Mouse (Mus musculus) neural tube, embryonic 15.5 days (tissue): Measurements from ENCODE around the gene Gcnt7. TPM values are rescaled to one million over a fixed set of nuclear protein-coding genes. Genes with fewer than 3 reads are reported as not detected.

Experiments used
- ATAC-seq: fragments of 200-750 bp; cut with Nextera tagmentation; 2 replicates; pipeline ENCODE4 v1.8.0; 2017; ENCODE audit warnings: mild to moderate bottlenecking, moderate TSS enrichment, moderate library complexity; ENCODE audit not compliant: low FRiP score
- H3K27ac ChIP-seq: fragments of 300-500 bp; sonication (generic); replicated peaks from 2 replicates; pipeline ENCODE4 v1.5.1; 2015; ENCODE audit warnings: mild to moderate bottlenecking, inconsistent platforms
- H3K27me3 ChIP-seq: fragments of 300-500 bp; sonication (generic); replicated peaks from 2 replicates; pipeline ENCODE4 v1.6.1; 2015; ENCODE audit warnings: inconsistent platforms
- H3K36me3 ChIP-seq: fragments of 300-500 bp; sonication (generic); 2 replicates; pipeline ENCODE4 v1.6.1; 2015; ENCODE audit warnings: inconsistent platforms
- H3K4me1 ChIP-seq: fragments of 300-500 bp; sonication (generic); 2 replicates; pipeline ENCODE4 v1.6.1; 2015; ENCODE audit warnings: inconsistent platforms
- H3K4me2 ChIP-seq: fragments of 300-500 bp; sonication (generic); 2 replicates; pipeline ENCODE4 v1.6.1; 2015; ENCODE audit warnings: inconsistent platforms, mild to moderate bottlenecking, moderate library complexity
- H3K4me3 ChIP-seq: fragments of 300-500 bp; sonication (generic); replicated peaks from 2 replicates; pipeline ENCODE4 v1.5.1; 2015; ENCODE audit warnings: mild to moderate bottlenecking, inconsistent platforms
- H3K9ac ChIP-seq: fragments of 300-500 bp; sonication (generic); replicated peaks from 2 replicates; pipeline ENCODE4 v1.6.1; 2015; ENCODE audit warnings: mild to moderate bottlenecking, inconsistent platforms
- H3K9me3 ChIP-seq: fragments of 300-500 bp; sonication (generic); replicated peaks from 2 replicates; pipeline ENCODE4 v1.6.1; 2016; ENCODE audit warnings: inconsistent platforms
- WGBS: fragments of 180-500 bp; shearing (Covaris S2); methylation state at CpG from one replicate; pipeline ENCODE4 v1.1.7; 2015; ENCODE audit warnings: mixed read lengths; 5-methylcytosine and 5-hydroxymethylcytosine counted together
- polyA plus RNA-seq: library from polyadenylated mRNA; unstranded; fragments of >200 nt; fragmentation: Nextera tagmentation; extraction: Ambion mirVana; gene quantifications from 2 replicates; pipeline ENCODE4 v1.2.1, GENCODE M21; 2015

Gcnt7 gene
- polyA plus RNA-seq, 1 experiment from 2014 or later: 1.1 TPM

GRCm38 (mm10) chr2:172452031-172452430, 6.4 kb downstream of the Gcnt7 start:
- ATAC-seq: no peak
- 95% methylated on average over 4 of the region's 4 CpGs for WGBS
- no peak overlapping the region for H3K4me2 ChIP-seq
- no peak overlapping the region for H3K27ac ChIP-seq
- no peaks in the 10 kb centered on the region for H3K27me3 ChIP-seq
- no peak overlapping the region for H3K4me3 ChIP-seq
- peaks cover 85% of the 10 kb centered on the region for H3K36me3 ChIP-seq
- no peak overlapping the region for H3K9ac ChIP-seq
- no peaks in the 10 kb centered on the region for H3K4me1 ChIP-seq
- no peaks in the 10 kb centered on the region for H3K9me3 ChIP-seq

- no peaks in the 10 kb centered on the region for H3K4me1 ChIP-seq
- 87% methylated on average over 6 of the region's 6 CpGs for WGBS
- H3K36me3 ChIP-seq: peaks cover 90% of the 10 kb centered on the region
- H3K9ac ChIP-seq: no peak overlapping the region
- H3K27ac ChIP-seq: no peak overlapping the region
- H3K9me3 ChIP-seq: no peaks in the 10 kb centered on the region
- no peak overlapping the region for H3K4me3 ChIP-seq
- ATAC-seq: no peak
- H3K4me2 ChIP-seq: no peak overlapping the region
- H3K27me3 ChIP-seq: no peaks in the 10 kb centered on the region
Observed at GRCm38 (mm10) chr2:172450640-172451039, 7.8 kb downstream of the Gcnt7 start.

- Histone ChIP-seq H3K27me3 (no peaks in the 10 kb centered on the region), H3K36me3 (peaks cover 82% of the 10 kb centered on the region), H3K9ac (no peak overlapping the region), H3K9me3 (no peaks in the 10 kb centered on the region), H3K4me3 (no peak overlapping the region), H3K4me2 (no peak overlapping the region), H3K27ac (no peak overlapping the region), H3K4me1 (no peaks in the 10 kb centered on the region)
- no peak for ATAC-seq
- 93% methylated on average over 4 of the region's 4 CpGs for WGBS
Observed at GRCm38 (mm10) chr2:172448329-172448728, 10.1 kb downstream of the Gcnt7 start.

- peaks cover 72% of the 10 kb centered on the region for H3K36me3 ChIP-seq
- WGBS: 91% methylated on average over 6 of the region's 6 CpGs
Observed at GRCm38 (mm10) chr2:172447317-172447716, 11.1 kb downstream of the Gcnt7 start.

GRCm38 (mm10) chr2:172445617-172446016, 12.8 kb downstream of the Gcnt7 start:
- 96% methylated on average over 4 of the region's 4 CpGs for WGBS
- H3K9ac ChIP-seq: no peak overlapping the region
- H3K27me3 ChIP-seq: no peaks in the 10 kb centered on the region
- H3K4me2 ChIP-seq: no peak overlapping the region
- no peak overlapping the region for H3K4me3 ChIP-seq
- H3K9me3 ChIP-seq: no peaks in the 10 kb centered on the region
- H3K36me3 ChIP-seq: peaks cover 57% of the 10 kb centered on the region
- H3K27ac ChIP-seq: no peak overlapping the region
- peaks cover 19% of the 10 kb centered on the region for H3K4me1 ChIP-seq
- ATAC-seq: no peak

More at GRCm38 (mm10) chr2:172447317-172447716, 11.1 kb downstream of the Gcnt7 start:
- Histone ChIP-seq H3K4me3 (no peak overlapping the region), H3K27ac (no peak overlapping the region), H3K27me3 (no peaks in the 10 kb centered on the region), H3K9ac (no peak overlapping the region), H3K4me2 (no peak overlapping the region), H3K9me3 (no peaks in the 10 kb centered on the region), H3K4me1 (peaks cover 3% of the 10 kb centered on the region)
- ATAC-seq: no peak

- Histone ChIP-seq H3K9ac (peak overlapping the region; percentile 64), H3K27me3 (no peaks in the 10 kb centered on the region), H3K9me3 (no peaks in the 10 kb centered on the region), H3K36me3 (peaks cover 12% of the 10 kb centered on the region), H3K4me1 (peaks cover 25% of the 10 kb centered on the region), H3K4me3 (peak overlapping the region; percentile 71), H3K27ac (no peak overlapping the region), H3K4me2 (peak overlapping the region; percentile 93)
- WGBS: 31% methylated on average over 6 of the region's 6 CpGs
- ATAC-seq: no peak
Observed at GRCm38 (mm10) chr2:172441176-172441575, 17.2 kb downstream of the Gcnt7 start.

GRCm38 (mm10) chr2:172440640-172441005, 17.8 kb downstream of the Gcnt7 start:
- WGBS: under 1% methylated on average over 21 of the region's 21 CpGs
- H3K4me1 ChIP-seq: peaks cover 25% of the 10 kb centered on the region
- H3K9me3 ChIP-seq: no peaks in the 10 kb centered on the region
- peak overlapping the region; percentile 51 for H3K27ac ChIP-seq
- peaks cover 7% of the 10 kb centered on the region for H3K36me3 ChIP-seq
- peak overlapping the region; percentile 93 for H3K4me2 ChIP-seq
- no peaks in the 10 kb centered on the region for H3K27me3 ChIP-seq
- peak overlapping the region; percentile 71 for H3K4me3 ChIP-seq
- ATAC-seq: peak; percentile 81
- H3K9ac ChIP-seq: peak overlapping the region; percentile 64

GRCm38 (mm10) chr2:172439843-172440639, 18.4 kb downstream of the Gcnt7 start, which contains the start of gene Rtf2:
TSS of gene Rtf2 (plus strand) at chr2:172440556.
- no peaks in the 10 kb centered on the region for H3K27me3 ChIP-seq
- H3K4me3 ChIP-seq: peak within 1 kb of the TSS; percentile 71
- H3K36me3 ChIP-seq: peaks cover 2% of the 10 kb centered on the region; the same call in 1 of the 2 replicates
- peak within 1 kb of the TSS; percentile 67 for H3K9ac ChIP-seq
- peak within 1 kb of the TSS; percentile 84 for H3K27ac ChIP-seq
- ATAC-seq: peak; percentile 97
- 2% methylated on average over 35 of the region's 35 CpGs for WGBS
- peaks cover 25% of the 10 kb centered on the region for H3K4me1 ChIP-seq
- H3K4me2 ChIP-seq: peak within 1 kb of the TSS; percentile 93
- H3K9me3 ChIP-seq: no peaks in the 10 kb centered on the region

- ATAC-seq: no peak
- Histone ChIP-seq H3K9me3 (no peaks in the 10 kb centered on the region), H3K27me3 (0 out of 2 replicates have a peak, but pooled peaks cover 4% of the 10 kb centered on the region), H3K4me3 (no peak overlapping the region), H3K9ac (no peak overlapping the region), H3K27ac (no peak overlapping the region), H3K36me3 (no peaks in the 10 kb centered on the region), H3K4me2 (no peak overlapping the region), H3K4me1 (peaks cover 22% of the 10 kb centered on the region)
- 68% methylated on average over 16 of the region's 16 CpGs for WGBS
Observed at GRCm38 (mm10) chr2:172437371-172437952, 20.9 kb downstream of the Gcnt7 start.

- no peaks in the 10 kb centered on the region for H3K36me3 ChIP-seq
- no peaks in the 10 kb centered on the region for H3K9me3 ChIP-seq
- H3K9ac ChIP-seq: no peak overlapping the region
- ATAC-seq: no peak
- 0 out of 2 replicates have a peak, but pooled peaks cover 4% of the 10 kb centered on the region for H3K27me3 ChIP-seq
- H3K4me2 ChIP-seq: no peak overlapping the region
- no peaks in the 10 kb centered on the region for H3K4me1 ChIP-seq
- no peak overlapping the region for H3K4me3 ChIP-seq
- 58% methylated on average over 5 of the region's 5 CpGs for WGBS
- no peak overlapping the region for H3K27ac ChIP-seq
Observed at GRCm38 (mm10) chr2:172433746-172434145, 24.6 kb downstream of the Gcnt7 start.

GRCm38 (mm10) chr2:172430609-172431008, 27.8 kb downstream of the Gcnt7 start:
- 83% methylated on average over 1 of the region's 1 CpGs for WGBS
- H3K9ac ChIP-seq: no peak overlapping the region
- no peaks in the 10 kb centered on the region for H3K9me3 ChIP-seq
- H3K27ac ChIP-seq: no peak overlapping the region
- no peak overlapping the region for H3K4me2 ChIP-seq
- no peaks in the 10 kb centered on the region for H3K36me3 ChIP-seq
- no peaks in the 10 kb centered on the region for H3K4me1 ChIP-seq
- 0 out of 2 replicates have a peak, but pooled peaks cover 4% of the 10 kb centered on the region for H3K27me3 ChIP-seq
- H3K4me3 ChIP-seq: no peak overlapping the region
- no peak for ATAC-seq

- Histone ChIP-seq H3K4me2 (no peak overlapping the region), H3K4me3 (no peak overlapping the region), H3K27ac (no peak overlapping the region), H3K9me3 (no peaks in the 10 kb centered on the region), H3K36me3 (no peaks in the 10 kb centered on the region), H3K4me1 (0 out of 2 replicates have a peak, but pooled peaks cover 3% of the 10 kb centered on the region), H3K9ac (no peak overlapping the region), H3K27me3 (no peaks in the 10 kb centered on the region)
- WGBS: 88% methylated on average over 5 of the region's 5 CpGs
- no peak for ATAC-seq
Observed at GRCm38 (mm10) chr2:172418208-172418607, 40.2 kb downstream of the Gcnt7 start.
